Mouse (Mus musculus) intestine, embryonic 16.5 days (tissue): Measurements from ENCODE around the gene Dcpp2. TPM values are rescaled to one million over a fixed set of nuclear protein-coding genes. Genes with fewer than 3 reads are reported as not detected.
A peak's percentile ranks its signal among the peaks of the same experiment; 100 is the strongest.
"Not testable (repeated sequence)": the region's sequence is repeated elsewhere in the genome, so short reads cannot be mapped to it uniquely, and the experiment has no call there.

ENCODE experiments used
- ATAC-seq: fragments of 200-750 bp; cut with Nextera tagmentation; 2 replicates; pipeline ENCODE4 v1.8.0; 2017; ENCODE audit warnings: moderate TSS enrichment, moderate library complexity
- H3K27ac ChIP-seq: fragments of 300-500 bp; sonication (generic); 2 replicates; pipeline ENCODE4 v1.5.1; 2014; ENCODE audit warnings: mild to moderate bottlenecking, low read length
- H3K27me3 ChIP-seq: fragments of 300-500 bp; sonication (generic); replicated peaks from 2 replicates; pipeline ENCODE4 v1.6.1; 2014; ENCODE audit warnings: low read length, control low read depth, mixed read lengths; ENCODE audit not compliant: control insufficient read depth, insufficient read depth
- H3K36me3 ChIP-seq: fragments of 300-500 bp; sonication (generic); 2 replicates; pipeline ENCODE4 v1.6.1; 2014; ENCODE audit warnings: low read length, control low read depth; ENCODE audit not compliant: control insufficient read depth, insufficient read depth
- H3K4me1 ChIP-seq: fragments of 300-500 bp; sonication (generic); 2 replicates; pipeline ENCODE4 v1.6.1; 2014; ENCODE audit warnings: low read length, control low read depth, mixed read lengths; ENCODE audit not compliant: control insufficient read depth, insufficient read depth
- H3K4me2 ChIP-seq: fragments of 300-500 bp; sonication (generic); 2 replicates; pipeline ENCODE4 v1.6.1; 2014; ENCODE audit warnings: low read depth, low read length, control low read depth
- H3K4me3 ChIP-seq: fragments of 300-500 bp; sonication (generic); 2 replicates; pipeline ENCODE4 v1.5.1; 2014; ENCODE audit warnings: mild to moderate bottlenecking, low read length
- H3K9ac ChIP-seq: fragments of 300-500 bp; sonication (generic); 2 replicates; pipeline ENCODE4 v1.6.1; 2014; ENCODE audit warnings: low read depth, low read length
- H3K9me3 ChIP-seq: fragments of 300-500 bp; sonication (generic); 2 replicates; pipeline ENCODE4 v1.6.1; 2016; ENCODE audit warnings: low read length, control low read depth; ENCODE audit not compliant: control insufficient read depth
- WGBS: fragments of 180-500 bp; shearing (Covaris S2); extraction: QIAGEN DNeasy Blood & Tissue Kit; methylation state at CpG from one replicate; pipeline ENCODE4 v1.1.7; 2014; 5-methylcytosine and 5-hydroxymethylcytosine counted together
- polyA plus RNA-seq: library from polyadenylated mRNA; unstranded; fragments of >200 nt; fragmentation: Nextera tagmentation; extraction: Ambion mirVana; gene quantifications from 2 replicates; pipeline ENCODE4 v1.2.1, GENCODE M21; 2015

Dcpp2 gene
- polyA plus RNA-seq, 1 experiment from 2014 or later, result not detected

DNA sequence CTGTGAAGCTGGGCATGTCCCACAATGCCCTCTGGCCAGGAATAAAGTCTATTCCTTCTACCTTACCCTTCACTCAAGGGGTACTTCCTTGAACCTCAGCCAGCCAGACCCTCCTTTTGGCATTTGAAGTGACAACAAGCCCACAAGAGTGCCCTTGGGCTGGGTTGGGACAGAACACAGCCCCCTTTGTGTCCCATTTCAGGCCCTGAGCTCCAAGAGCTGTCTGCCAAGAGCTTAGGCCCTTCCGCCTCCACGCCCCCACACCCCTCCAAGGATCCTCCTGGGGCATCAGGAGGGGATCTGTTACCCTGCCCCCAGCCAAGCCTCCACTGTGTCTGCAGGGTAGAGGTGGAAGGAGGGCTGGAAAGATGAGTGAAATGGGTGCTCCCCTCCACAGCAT, 3.5 kb upstream of the Dcpp2 start:
- H3K4me1 ChIP-seq, result peaks cover 3% of the 10 kb centered on the region; the same call in 1 of the 2 replicates
- 72% methylated on average over 2 of the region's 2 CpGs for WGBS
- no peak overlapping the region for H3K4me3 ChIP-seq
- no peak overlapping the region for H3K4me2 ChIP-seq
- no peak overlapping the region for H3K27ac ChIP-seq
- ATAC-seq, result no peak
- no peaks in the 10 kb centered on the region for H3K27me3 ChIP-seq
- H3K9me3 ChIP-seq, result no peaks in the 10 kb centered on the region
- no peaks in the 10 kb centered on the region for H3K36me3 ChIP-seq
- H3K9ac ChIP-seq, result no peak overlapping the region

DNA sequence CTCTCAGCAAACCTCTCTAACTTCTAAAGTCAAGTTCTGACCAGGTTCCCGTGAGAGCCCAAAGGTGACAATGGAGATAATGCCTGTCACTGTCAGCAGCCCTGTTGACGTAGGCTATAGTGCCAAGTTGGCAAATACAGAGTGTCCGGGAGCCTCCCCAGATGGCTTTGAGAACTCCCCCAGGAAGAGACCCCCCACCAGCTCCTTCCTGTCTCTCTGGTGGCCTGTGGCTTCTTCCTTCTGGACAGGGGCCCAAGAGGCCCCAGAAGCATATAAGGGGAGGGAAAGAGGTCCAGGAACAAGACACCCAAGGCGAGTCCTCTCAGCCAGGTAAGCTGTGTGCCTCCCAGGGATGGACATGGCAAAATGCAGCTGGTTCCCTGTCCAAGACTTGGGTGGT, 36.5 kb downstream of the Dcpp2 start, which contains the start of gene Dcpp3:
Gene Dcpp3, plus strand, starts transcription at position 301 of the 400 bp plus-strand sequence.
- H3K4me2 ChIP-seq, H3K9me3 ChIP-seq, H3K4me1 ChIP-seq, H3K36me3 ChIP-seq, ATAC-seq, H3K9ac ChIP-seq, H3K4me3 ChIP-seq, H3K27me3 ChIP-seq, H3K27ac ChIP-seq: not testable (repeated sequence)
- 54% methylated on average over 4 of the region's 4 CpGs for WGBS

DNA sequence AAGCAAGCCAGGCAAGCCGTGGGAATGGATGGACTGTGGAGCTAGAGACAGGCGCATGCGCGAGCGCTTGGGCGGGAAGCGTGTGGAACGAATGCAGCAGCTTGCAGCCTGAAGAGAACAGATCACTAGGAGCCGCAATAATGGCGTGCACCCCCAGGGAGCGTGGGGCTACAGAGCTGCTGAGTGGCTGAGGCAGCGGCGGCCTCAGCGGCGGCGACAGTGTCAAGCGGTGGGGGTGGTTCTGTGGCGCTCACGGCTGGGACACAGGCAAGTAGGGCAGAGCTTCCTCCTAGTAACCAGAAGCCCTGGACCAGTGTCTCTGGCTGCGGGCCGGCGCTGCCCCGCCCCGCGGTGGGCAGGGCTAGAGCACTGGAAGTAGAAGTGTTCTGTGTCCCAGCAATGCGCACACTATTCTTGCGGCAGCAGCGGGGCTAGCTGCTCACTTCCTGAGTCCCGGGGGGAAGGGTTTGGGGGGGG, 43.9 kb downstream of the Dcpp2 start:
- H3K4me2 ChIP-seq, result peak overlapping the region; percentile 94
- no peaks in the 10 kb centered on the region for H3K9me3 ChIP-seq
- H3K4me3 ChIP-seq, result peak overlapping the region; percentile 55
- under 1% methylated on average over 29 of the region's 29 CpGs for WGBS
- H3K27me3 ChIP-seq, result no peaks in the 10 kb centered on the region
- ATAC-seq, result peak; percentile 99
- H3K9ac ChIP-seq, result peak overlapping the region; percentile 77
- no peaks in the 10 kb centered on the region for H3K36me3 ChIP-seq
- H3K27ac ChIP-seq, result peak overlapping the region; percentile 96
- H3K4me1 ChIP-seq, result peaks cover 8% of the 10 kb centered on the region

DNA sequence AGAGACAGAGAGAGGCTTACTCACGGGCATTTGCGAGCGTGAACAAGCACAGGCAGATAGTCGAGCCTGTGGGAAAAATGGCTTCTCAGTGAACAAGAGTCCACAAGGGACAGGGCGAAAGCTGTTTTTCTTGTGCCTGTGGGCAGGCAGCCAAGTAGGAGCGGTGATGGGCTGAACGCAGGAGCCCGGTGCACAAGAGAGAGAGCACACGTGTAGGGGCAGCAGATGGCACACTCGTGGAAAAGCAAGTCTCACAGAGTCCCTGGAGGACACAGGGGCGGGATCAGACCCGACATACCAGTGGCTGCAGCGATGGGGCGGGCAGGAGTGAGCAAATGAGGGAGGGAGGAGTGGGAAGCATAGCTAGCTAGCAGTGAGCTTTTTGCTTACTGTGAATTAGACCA, 44.4 kb downstream of the Dcpp2 start:
- peak overlapping the region; percentile 94 for H3K4me2 ChIP-seq
- H3K27ac ChIP-seq, result peak overlapping the region; percentile 96
- H3K9ac ChIP-seq, result peak overlapping the region; percentile 77
- peaks cover 8% of the 10 kb centered on the region for H3K4me1 ChIP-seq
- under 1% methylated on average over 14 of the region's 14 CpGs for WGBS
- peak; percentile 87 for ATAC-seq
- H3K36me3 ChIP-seq, result no peaks in the 10 kb centered on the region
- H3K4me3 ChIP-seq, result peak overlapping the region; percentile 55
- no peaks in the 10 kb centered on the region for H3K9me3 ChIP-seq
- no peaks in the 10 kb centered on the region for H3K27me3 ChIP-seq

DNA sequence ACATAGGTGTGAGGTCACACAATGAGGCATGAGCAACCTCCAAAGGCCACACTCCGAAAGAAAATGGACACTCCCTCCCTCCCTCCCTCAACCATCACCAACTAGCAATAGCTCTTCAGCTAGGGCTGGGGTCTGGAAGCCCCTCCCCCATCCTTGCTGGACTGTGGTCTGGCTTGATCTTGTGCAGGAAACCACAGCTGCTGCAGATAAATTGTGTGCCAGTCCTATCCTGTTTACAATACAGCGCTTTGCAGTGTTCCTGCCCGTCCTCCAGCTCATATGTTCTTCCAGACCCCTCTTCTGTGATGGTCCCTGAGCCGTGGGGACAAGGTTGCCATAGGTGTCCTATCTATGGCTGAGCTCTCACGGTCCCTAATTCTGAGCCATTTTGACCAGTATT, 50.5 kb downstream of the Dcpp2 start:
- H3K9me3 ChIP-seq, result no peaks in the 10 kb centered on the region
- H3K36me3 ChIP-seq, result no peaks in the 10 kb centered on the region
- H3K27ac ChIP-seq, result no peak overlapping the region
- no peak overlapping the region for H3K4me2 ChIP-seq
- no peaks in the 10 kb centered on the region for H3K27me3 ChIP-seq
- no peak overlapping the region for H3K9ac ChIP-seq
- H3K4me1 ChIP-seq, result no peaks in the 10 kb centered on the region
- WGBS, result 53% methylated on average over 5 of the region's 5 CpGs
- no peak overlapping the region for H3K4me3 ChIP-seq
- no peak for ATAC-seq

DNA sequence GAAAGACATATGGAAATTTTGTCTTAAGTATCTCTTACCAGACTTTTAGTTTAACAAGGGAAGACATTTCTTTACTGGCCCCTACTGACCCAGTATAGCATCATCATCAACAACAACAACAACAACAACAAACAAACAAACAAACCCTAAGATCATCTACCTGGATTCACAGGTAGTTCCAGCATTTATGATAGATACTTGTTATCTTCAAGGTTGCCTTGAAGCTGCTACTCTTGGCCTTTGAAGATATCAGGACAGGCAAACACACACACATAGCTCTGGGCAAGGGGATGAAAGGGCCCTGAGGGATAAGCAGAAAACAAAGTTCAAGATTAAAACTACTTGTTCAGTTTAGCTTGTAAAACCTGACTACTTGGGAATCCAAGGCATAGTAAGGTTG, 60.7 kb downstream of the Dcpp2 start, which contains the start of gene Sbp:
Gene Sbp, plus strand, starts transcription at position 301 of the 400 bp plus-strand sequence.
- Histone ChIP-seq H3K27me3 (no peaks in the 10 kb centered on the region), H3K4me2 (no peak within 1 kb of the TSS), H3K27ac (no peak within 1 kb of the TSS), H3K9me3 (no peaks in the 10 kb centered on the region), H3K4me3 (no peak within 1 kb of the TSS), H3K36me3 (no peaks in the 10 kb centered on the region), H3K9ac (no peak within 1 kb of the TSS), H3K4me1 (no peaks in the 10 kb centered on the region)
- ATAC-seq, result no peak

DNA sequence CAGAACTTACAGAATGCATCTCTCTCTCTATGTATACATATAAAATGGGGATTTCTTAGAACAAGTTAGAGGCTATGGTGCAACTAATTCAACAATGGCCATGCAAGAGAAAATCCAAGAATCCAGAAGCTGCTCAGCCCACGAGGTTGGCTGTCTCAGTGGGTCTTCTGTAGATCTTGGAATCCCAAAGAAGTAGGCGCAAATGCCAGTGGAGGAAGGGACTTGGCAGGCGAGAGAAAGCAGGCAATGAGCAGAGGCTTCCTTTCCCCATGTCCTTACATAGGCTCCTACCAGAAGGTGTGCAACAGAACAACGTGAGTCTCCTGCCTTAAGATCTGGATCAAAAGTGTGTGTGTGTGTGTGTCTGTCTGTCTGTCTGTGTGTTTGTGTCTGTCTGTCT, 66.8 kb downstream of the Dcpp2 start:
- H3K4me3 ChIP-seq, H3K9ac ChIP-seq, H3K36me3 ChIP-seq, ATAC-seq, H3K9me3 ChIP-seq, H3K27me3 ChIP-seq, H3K4me1 ChIP-seq, H3K27ac ChIP-seq, H3K4me2 ChIP-seq: not testable (repeated sequence)
- 78% methylated on average over 4 of the region's 4 CpGs for WGBS

DNA sequence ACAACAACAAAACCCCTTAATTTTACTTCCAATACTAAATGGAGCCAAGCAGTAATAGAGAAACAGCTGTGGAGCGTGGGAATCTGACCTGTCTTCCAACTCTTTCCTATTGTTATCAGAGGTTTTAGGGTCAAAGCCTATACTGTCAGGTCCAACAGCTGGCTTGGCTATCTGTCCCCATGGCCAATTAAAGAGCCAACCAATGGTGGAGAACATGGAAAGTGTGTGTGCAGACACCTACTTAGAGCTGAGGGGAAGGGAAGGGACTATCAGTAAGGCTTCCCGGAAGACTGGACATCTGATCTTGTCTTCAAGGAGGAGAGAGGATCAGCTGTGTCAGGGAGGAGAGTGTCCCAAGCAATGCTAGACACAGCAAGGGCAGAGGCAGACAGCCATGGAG, 68.4 kb downstream of the Dcpp2 start:
- Histone ChIP-seq H3K4me3 (no peak overlapping the region), H3K9ac (no peak overlapping the region), H3K27me3 (no peaks in the 10 kb centered on the region), H3K27ac (no peak overlapping the region), H3K9me3 (no peaks in the 10 kb centered on the region), H3K4me2 (no peak overlapping the region), H3K36me3 (no peaks in the 10 kb centered on the region), H3K4me1 (no peaks in the 10 kb centered on the region)
- WGBS, result 87% methylated on average over 2 of the region's 2 CpGs
- ATAC-seq, result no peak
